Mouse (Mus musculus) heart, postnatal 10 days (tissue): ENCODE measurements at regions not wholly inside any gene's neighbourhood (a gene's known extent, or its start where the extent isn't known, plus 50 kb on each side); places are given as distances from the start of the nearest gene placed in this dataset.

Experiments used
- DNase-seq, 2 experiments: peaks; one replicate each; pipeline ENCODE4 v3.0.0; 2021
- intact Hi-C: fragments of 180-260 bp; cut with DNase I; formaldehyde crosslinking; loops from one replicate; pipeline ENCODE4 v1.15.1; 2025

DNA sequence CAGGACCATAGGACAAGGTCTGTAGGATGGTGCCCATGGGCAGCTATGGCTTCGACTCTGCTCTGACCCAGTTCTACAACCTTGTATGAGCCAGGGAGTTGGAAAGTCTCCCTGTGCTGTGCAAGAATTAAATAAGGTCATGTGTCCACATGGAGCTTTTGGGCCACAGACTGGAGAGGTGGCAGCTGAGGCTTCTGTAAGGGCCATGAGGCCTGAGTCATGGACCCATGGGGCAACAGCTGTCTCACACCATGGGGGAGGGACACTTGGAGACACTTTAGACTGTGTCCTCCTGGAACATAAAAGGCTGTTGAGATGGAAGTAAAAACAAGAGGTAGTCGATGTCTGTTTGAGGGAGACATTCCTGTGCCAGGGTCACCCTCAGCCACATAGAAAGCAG, 154.5 kb upstream of the Gm3448 start:
- intact Hi-C loops: no loop called here
- DNase-seq: no peak

DNA sequence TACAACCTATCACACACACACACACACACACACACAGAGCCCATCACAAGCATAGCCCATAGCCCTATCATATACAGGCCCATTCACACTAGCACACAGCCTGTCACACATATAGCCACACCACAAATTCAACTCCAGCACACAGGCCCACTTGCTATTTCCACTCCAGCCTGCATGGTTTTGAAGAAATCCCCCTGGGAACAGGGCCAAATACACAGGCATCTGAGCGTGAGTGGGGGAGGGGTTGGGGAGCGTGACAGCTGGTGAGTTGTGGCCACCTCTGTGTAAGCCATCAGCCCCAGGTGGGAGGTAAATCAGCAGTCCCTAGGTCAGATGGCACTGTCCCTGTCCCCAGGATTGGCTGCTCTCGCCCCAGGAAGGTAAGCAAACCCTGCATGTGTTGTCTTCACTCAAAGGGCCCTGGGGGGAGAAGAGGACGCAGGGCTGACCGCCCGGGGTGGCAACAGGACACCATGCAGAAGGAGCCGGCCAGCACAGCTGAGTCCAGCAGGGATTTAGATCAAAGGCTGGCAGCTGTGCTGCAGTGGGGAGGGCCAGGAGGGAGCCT, 153.6 kb upstream of the Gm3448 start:
- intact Hi-C loops: loop anchor here (5.0 kb wide), 1 partner anchor 128 kb away; no protein-coding TSS in a partner anchor
- DNase-seq: no peak

DNA sequence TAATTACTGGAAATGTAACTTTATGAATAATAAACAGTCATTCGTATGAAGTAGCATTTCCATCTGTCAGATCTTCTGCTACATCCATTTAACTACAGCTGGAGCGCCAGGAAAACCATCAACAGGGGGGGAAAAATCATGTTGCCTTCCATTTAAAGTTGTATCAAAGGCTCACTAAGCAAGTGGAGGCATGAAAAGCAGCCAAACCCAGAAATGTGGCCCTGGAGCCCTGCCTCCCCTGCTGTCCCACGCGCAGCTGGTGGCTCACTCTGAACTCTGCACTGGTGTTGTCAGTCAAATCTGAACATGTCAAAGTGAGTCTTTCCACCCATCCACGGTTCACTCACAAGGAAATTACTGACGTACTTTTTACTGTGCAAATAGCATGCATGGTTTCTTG, 152.5 kb upstream of the Gm3448 start:
- intact Hi-C loops: loop anchor here (5.0 kb wide), 1 partner anchor 127 kb away; no protein-coding TSS in a partner anchor
- no peak for DNase-seq

DNA sequence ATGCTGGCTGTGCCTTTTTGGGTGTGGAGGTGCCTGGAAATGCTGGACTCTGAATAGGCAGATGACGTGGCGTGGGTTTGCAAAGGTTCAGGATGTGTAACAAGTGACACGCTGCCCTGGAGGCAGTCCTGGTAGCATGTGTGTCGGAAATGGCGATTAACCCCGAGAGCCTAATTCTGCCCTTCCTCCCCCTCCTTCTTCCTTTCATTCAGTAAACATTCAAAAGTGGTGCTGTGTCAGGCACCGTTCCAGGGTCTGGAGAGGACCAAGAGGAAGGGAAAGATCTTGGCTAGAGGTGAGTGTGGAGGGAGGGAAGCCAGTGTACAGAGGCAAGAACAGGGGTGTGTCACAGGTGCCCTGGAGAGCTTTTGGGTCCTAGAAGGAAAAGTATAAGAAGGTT, 151.5 kb upstream of the Gm3448 start:
- peak; percentile 32 to 35 for DNase-seq
- intact Hi-C loops: loop anchor here (5.0 kb wide), 1 partner anchor 126 kb away; no protein-coding TSS in a partner anchor

DNA sequence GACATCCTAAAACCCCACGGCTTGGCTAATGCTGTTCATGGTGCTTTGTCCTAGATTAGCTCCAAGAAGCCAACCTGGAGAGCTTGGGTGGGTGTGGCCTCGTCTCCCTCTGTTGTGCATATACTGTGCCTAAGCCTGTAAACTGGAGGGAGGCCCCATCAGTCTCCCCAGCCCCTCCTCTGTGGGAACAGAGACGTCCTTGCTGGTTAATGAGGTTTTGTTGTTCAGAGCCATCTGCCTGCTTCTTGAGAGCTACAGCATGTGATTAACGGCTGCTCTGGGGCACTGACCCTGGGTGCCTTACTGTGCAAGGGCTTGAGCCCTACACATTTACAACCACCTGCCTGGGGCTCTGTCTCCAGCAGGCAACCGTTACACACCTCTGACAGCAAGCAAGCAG, 143.9 kb upstream of the Gm3448 start:
- intact Hi-C loops: loop anchor here (5.0 kb wide), 1 partner anchor 108 kb away; no protein-coding TSS in a partner anchor
- DNase-seq: no peak

DNA sequence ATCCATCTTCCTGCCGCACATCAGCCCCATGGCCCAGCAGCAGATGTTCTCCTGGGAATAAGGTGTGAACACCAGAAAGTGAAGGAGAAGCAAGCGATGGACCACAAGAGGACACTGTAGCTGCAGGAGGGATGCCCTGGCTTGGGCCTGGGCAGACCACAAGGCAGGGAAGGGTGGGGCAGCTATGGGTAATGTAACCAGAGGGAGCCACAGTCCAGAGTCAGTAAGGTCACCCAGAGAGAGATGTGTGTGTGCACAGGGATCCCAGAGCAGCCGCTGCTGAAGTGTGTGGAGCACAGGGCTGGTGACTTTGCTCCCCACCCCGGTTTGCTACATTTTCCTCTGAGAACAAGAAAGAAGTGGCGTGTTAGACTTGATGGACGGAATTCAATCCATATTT, 142.5 kb upstream of the Gm3448 start:
- intact Hi-C loops: no loop called here
- no peak for DNase-seq

DNA sequence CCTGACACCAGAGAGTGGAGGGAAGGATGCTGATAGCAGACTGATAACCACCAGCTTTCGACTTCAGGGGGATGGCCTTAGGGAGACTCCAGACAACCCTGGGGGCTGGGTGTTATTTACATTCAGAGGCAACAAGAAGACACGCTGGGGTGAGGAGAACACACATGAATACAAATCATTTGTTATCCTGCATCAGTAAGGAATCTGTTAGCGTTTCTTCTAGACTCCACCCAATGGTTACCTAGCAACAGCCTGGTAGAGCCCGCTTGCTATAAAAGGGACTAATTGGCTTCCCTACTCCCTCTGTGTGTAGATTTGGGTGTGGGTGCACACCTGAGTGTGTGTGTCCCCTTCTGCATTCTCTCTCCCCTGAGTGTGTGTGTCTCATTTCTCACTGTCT, 140.8 kb upstream of the Gm3448 start:
- intact Hi-C loops: no loop called here
- no peak for DNase-seq

DNA sequence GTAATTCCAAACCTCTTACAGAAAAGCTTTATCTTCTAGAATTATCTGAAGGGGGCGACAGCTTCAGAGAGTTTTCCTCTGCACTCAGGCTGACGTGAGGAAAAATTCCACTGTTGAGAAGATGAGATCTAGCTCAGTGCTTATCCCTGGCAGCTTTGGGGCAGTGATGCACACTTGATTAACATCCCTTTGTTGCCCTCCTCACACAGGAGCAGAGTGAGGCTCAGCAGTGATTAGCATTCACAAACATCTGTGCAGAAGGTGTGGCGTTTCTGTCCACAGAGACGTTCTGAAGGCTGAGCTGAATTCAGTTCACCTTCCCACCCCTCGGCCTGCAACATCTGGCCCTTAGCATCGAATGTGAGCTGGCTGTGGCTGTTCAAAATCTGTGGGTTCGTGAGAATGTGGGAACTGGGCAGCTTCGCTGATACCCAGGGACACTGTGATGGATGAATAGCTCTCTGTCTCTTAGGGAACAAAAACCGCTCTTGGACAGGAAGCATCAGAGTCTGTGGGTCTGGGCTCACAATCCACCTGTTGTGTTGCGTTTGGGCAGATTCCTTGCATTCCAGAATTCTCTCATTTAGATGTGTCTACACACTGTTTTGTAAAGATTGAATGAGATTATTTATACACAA, 139.0 kb upstream of the Gm3448 start:
- DNase-seq: no peak
- intact Hi-C loops: no loop called here

DNA sequence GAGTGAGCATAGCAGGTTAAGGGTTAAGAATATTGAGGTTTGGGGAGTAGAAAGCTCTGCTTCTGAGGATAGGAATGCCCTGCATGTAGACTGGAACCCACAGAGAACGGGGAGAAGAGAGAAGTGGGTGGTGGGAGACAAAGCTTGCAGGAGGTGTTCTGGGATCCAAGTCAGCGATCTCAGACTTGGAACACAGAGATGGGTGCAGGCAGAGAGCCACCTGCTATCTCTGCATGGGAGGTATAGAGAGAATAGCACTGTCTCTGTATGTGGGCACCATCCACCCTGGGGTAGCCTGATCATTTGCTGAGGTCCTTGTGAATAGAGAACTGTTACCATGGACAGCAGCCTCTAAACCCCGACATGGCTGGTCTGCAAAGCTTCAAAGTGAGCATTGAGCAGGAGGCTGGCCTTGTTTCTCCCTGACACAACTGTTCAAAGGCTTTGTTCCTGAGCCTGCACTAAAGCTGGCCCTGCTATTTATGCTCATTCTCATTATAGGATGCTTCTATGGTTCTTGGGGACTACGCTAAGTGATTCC, 138.1 kb upstream of the Gm3448 start:
- intact Hi-C loops: no loop called here
- DNase-seq: no peak

DNA sequence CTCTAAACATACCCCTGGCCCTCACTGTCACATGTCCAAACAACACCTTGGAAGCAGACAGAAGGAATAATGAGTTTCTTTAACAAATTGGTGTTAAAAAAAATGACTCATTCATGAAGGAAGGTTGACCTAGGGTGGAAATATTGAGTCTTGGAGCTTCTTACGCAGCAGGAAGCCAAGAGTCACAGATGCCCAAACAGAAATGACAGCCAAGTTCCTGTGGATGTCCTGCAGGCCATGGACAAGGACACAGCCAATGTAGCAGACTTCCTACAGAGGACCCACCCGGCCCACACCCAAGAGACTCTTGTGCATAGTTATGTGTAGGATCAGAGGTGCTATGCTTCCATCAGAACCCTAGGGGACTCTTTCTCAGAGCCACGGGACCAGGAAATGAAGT, 136.1 kb upstream of the Gm3448 start:
- intact Hi-C loops: no loop called here
- DNase-seq: no peak

DNA sequence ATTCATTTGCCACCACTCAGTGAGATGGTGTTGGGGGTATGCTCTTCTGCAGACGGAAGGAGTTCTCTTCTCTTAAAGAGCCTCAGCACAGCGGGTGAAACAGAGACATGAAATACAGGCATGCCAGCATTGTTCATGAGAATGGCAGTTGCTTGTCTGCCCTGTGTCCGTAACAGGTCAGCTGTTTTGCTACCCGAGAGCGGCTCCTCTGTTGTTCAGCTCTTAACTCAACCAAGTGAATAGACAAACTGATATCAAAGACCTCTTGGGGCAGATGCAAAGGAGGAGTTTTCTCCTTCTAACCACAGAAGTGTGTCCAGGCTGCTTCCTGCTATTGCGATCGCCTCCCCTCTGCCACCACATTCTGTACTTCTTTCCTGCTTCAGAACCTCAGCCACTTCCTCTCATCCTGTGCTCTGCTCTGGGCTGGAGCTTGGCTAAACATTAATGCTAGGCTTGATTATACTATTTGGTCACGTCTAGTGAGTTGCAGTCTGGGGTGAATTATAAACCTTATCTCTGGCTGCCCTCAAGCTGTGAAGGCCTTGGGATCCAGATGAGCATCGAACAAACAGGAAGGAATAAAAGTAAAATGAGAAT, 133.1 kb upstream of the Gm3448 start:
- intact Hi-C loops: no loop called here
- no peak for DNase-seq

DNA sequence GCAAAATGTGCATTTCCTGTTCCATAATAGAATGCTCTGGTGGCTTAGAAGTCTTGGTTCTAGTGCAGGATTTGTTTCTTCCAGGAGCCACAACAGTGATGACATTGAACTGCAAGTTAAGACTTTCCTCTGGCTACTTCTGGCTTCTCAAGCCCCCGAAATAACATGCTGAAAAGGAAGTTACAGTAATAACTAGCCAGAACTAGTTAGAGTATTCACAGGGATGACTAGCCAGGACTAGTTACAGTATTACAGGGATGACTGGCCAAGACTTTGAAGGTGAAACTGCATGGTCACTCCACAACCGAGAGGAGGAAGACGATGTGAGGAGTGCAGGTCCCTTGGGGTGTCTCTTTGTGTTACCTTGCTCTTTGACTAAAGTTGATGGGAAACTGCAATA, 126.6 kb upstream of the Gm3448 start:
- DNase-seq: no peak
- intact Hi-C loops: no loop called here

DNA sequence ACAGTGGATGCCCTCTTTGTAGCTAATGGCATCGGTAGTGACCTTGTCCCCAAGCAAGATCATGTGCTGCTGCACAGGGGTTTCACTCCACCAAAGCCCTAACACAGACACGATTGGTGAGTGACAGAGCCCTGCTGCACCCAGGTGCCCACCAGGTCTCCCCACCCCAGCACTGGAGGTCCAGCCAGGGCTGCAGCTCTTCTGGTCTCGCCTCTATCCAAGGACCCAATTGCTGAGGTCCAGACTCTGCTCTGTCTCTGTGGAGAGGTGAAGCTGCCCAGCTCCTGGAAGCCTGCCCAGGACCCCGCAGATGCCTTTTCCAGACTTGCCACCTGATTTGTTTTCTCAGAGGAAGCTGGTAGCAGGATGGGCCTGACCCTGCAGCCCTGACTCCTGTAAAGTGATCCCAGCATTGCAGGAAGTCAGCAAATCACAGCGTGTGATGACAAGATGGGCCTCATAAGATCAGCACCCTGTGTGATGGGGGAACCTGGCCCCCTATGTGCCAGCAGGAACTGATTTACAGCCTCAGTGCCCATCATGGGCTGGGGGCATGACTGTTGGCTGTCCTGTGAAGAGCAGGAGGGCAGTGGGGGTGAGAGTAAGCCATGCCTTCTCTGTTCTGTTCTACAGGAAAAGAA, 116.5 kb upstream of the Gm3448 start:
- intact Hi-C loops: no loop called here
- DNase-seq: no peak

DNA sequence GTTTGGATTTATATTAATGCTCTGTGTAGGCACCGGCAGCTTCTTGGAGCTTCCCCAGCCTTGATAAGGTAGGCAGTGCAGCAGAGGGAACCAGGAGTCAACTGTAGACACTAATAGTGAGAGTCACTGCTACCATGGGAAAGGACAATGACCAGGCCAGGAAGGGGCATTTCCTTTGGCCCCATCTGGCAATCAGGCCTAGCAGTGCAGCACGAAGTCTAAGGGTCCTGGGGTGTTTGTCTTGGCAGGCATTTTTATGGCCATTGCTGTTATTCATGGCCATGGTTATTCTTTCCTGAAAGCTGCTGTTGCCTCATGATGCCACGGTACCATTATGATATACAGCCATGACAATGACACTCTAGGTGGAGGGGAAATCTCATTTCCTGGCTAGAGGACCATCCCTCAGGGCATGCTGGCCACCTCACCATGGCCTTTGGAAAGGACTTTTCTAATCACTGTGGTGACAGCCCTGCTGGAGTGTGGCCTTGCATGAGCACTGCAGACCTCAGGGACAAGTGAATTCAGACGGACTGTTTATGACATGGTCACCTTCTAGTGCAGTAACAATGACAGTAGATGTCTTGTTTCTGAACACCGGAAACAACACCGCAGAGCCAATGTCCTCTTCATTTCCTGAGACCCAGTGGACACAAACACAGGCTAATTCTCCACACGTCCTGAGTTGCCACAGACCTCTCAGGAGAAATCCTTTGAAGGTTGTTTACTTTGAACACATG, 111.8 kb upstream of the Gm3448 start:
- intact Hi-C loops: no loop called here
- no peak for DNase-seq

DNA sequence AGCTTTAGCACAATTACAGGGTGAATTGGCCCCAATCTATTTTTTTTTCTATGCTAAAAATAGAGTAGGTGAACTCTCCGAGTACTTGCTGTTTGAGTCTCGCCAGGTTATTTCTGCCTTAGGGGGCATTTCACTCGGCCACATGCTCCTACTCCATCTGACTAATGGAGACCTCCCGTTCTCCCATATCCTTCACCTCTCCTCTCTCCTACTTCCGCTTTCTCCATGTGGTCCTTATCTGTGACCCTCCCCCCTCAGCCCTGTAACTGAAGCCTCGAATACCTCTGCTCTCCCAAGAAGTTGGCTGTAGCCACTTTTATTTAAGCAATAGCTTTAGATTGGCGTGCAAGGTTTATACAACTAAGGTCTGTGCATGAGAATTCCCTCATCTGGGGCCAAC, 111.1 kb upstream of the Gm3448 start:
- intact Hi-C loops: no loop called here
- no peak for DNase-seq

DNA sequence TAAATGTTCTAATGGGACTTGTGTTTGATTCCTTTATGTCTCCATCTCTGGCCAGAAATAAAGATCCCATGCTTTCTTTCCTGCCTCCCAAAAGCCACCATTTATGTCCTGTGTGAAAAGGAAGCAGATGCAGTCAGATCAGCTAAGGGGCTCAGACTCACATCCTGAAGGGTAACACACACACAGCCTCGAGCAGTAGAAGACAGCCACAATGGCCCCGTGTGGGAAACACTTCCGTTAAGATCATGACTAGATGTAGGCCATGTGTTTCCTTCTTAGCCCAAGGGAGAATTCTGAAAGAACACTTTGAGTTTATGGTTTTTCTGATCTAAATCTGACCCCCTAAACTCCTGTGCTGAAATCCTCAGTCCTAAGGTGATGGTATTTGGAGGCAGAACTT, 110.4 kb upstream of the Gm3448 start:
- DNase-seq: no peak
- intact Hi-C loops: no loop called here

DNA sequence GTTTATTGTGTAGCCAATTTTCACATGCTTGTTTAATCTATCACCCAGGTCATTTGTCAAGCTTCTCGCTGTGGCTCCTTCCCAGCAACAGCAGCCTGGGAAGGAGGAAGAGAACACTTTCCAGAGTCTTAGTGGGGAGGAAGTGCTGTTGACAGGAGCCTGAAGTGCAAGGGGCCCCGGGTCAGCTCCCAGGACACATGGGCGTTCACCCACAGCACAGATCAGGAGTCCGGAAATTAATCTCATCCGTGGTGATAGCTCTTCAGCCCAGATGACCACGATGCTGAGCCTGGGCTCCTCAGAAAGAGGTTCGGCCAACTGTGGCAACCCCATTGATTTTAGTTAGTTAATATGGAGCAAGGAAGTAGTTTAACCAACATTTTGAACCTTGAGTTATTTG, 105.3 kb upstream of the Gm3448 start:
- intact Hi-C loops: no loop called here
- DNase-seq: no peak

DNA sequence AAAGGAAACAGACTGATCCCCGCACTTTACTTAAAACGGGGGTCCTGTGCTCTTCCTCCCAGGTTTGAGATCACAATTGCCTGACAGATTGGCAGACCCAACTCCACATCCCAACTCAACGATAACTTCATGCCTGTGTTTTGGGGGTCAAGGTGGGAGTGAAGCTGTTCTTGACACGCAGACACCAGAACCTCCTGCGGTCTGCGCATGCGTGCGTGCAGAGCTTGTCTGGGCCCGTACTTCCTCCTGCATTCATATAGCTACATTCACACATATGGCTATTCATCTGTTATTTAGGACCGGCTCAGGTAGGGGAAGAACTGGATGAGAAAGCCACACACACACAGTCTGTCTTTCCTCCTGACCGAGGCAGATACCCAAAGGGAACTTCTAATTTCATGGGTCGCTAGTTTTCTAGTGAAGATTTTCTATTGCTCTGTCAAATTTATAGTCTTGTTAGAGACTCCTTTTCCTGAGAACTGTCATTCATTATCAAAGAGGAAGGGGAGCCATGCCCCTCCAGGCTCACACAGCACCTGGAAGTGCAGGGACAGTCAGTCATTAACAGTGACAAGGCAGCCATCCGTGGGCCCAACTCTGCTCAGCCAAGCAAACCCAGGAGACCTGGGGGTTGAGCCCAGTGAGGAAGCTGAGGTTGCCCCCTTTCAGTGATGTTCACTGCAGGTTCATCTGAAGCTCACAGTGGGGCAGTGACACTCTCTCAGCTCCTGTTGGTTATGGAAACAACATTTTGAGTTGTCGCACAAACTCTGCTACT, 104.0 kb upstream of the Gm3448 start:
- DNase-seq: no peak
- intact Hi-C loops: no loop called here

DNA sequence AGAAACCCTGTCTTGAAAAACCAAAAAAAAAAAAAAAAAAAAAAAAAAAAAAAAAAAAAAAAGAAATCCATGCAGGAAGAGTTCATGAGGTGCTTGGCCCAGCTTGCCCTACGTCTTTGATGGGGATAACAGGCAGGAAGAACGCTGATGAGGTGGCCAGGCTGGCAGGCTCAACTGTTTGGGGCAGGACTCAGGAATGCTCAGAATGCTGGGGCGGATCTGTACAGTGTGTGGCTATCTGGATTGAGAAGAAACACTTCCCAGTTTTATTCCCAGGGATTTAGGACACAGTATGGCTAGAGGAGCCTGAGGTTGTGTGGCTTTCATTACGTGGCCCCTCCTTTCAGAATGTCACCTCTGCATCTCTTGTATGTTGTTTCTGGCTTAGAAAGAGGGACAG, 99.1 kb upstream of the Gm3448 start:
- DNase-seq: no peak
- intact Hi-C loops: no loop called here
